Mouse (Mus musculus) neural tube, embryonic 15.5 days (tissue): ENCODE results near the gene Pdss2. TPM values are rescaled to one million over a fixed set of nuclear protein-coding genes. Genes with fewer than 3 reads are reported as not detected.
A peak's percentile ranks its signal among the peaks of the same experiment; 100 is the strongest.
"Not testable (repeated sequence)": the region's sequence is repeated elsewhere in the genome, so short reads cannot be mapped to it uniquely, and the experiment has no call there.

Experiments used
- ATAC-seq: fragments of 200-750 bp; cut with Nextera tagmentation; 2 replicates; pipeline ENCODE4 v1.8.0; 2017; ENCODE audit warnings: mild to moderate bottlenecking, moderate TSS enrichment, moderate library complexity; ENCODE audit not compliant: low FRiP score
- H3K27ac ChIP-seq: fragments of 300-500 bp; sonication (generic); replicated peaks from 2 replicates; pipeline ENCODE4 v1.5.1; 2015; ENCODE audit warnings: mild to moderate bottlenecking, inconsistent platforms
- H3K27me3 ChIP-seq: fragments of 300-500 bp; sonication (generic); replicated peaks from 2 replicates; pipeline ENCODE4 v1.6.1; 2015; ENCODE audit warnings: inconsistent platforms
- H3K36me3 ChIP-seq: fragments of 300-500 bp; sonication (generic); 2 replicates; pipeline ENCODE4 v1.6.1; 2015; ENCODE audit warnings: inconsistent platforms
- H3K4me1 ChIP-seq: fragments of 300-500 bp; sonication (generic); 2 replicates; pipeline ENCODE4 v1.6.1; 2015; ENCODE audit warnings: inconsistent platforms
- H3K4me2 ChIP-seq: fragments of 300-500 bp; sonication (generic); 2 replicates; pipeline ENCODE4 v1.6.1; 2015; ENCODE audit warnings: inconsistent platforms, mild to moderate bottlenecking, moderate library complexity
- H3K4me3 ChIP-seq: fragments of 300-500 bp; sonication (generic); replicated peaks from 2 replicates; pipeline ENCODE4 v1.5.1; 2015; ENCODE audit warnings: mild to moderate bottlenecking, inconsistent platforms
- H3K9ac ChIP-seq: fragments of 300-500 bp; sonication (generic); replicated peaks from 2 replicates; pipeline ENCODE4 v1.6.1; 2015; ENCODE audit warnings: mild to moderate bottlenecking, inconsistent platforms
- H3K9me3 ChIP-seq: fragments of 300-500 bp; sonication (generic); replicated peaks from 2 replicates; pipeline ENCODE4 v1.6.1; 2016; ENCODE audit warnings: inconsistent platforms
- WGBS: fragments of 180-500 bp; shearing (Covaris S2); methylation state at CpG from one replicate; pipeline ENCODE4 v1.1.7; 2015; ENCODE audit warnings: mixed read lengths; 5-methylcytosine and 5-hydroxymethylcytosine counted together
- polyA plus RNA-seq: library from polyadenylated mRNA; unstranded; fragments of >200 nt; fragmentation: Nextera tagmentation; extraction: Ambion mirVana; gene quantifications from 2 replicates; pipeline ENCODE4 v1.2.1, GENCODE M21; 2015

Pdss2 gene
- polyA plus RNA-seq, 1 experiment from 2014 or later = 16.8 TPM

DNA sequence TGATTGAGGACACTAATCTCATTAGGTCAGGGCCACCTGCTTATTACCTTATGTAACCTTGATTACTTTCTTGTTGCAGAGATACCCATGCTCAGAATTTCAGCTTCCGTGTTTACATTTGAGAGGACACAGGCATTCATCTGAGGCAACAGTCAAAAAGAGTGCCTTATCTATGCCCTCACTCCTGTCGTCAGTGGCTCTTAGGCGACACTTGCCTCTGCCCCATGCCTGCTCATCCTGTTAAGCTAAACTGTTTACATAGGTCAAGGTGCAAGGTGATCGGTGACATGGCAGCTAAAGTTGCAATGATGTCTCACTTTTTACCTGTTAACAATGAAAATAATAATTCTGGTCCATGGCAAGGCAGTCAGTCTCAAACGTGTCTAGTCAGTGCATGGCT is 163.3 kb downstream of the Pdss2 start:
- H3K9ac ChIP-seq = no peak overlapping the region
- no peaks in the 10 kb centered on the region for H3K4me1 ChIP-seq
- no peaks in the 10 kb centered on the region for H3K27me3 ChIP-seq
- H3K9me3 ChIP-seq = no peaks in the 10 kb centered on the region
- no peak overlapping the region for H3K4me2 ChIP-seq
- H3K27ac ChIP-seq = no peak overlapping the region
- no peak overlapping the region for H3K4me3 ChIP-seq
- no peak for ATAC-seq
- no peaks in the 10 kb centered on the region for H3K36me3 ChIP-seq
- WGBS = 92% methylated on average over 5 of the region's 5 CpGs

DNA sequence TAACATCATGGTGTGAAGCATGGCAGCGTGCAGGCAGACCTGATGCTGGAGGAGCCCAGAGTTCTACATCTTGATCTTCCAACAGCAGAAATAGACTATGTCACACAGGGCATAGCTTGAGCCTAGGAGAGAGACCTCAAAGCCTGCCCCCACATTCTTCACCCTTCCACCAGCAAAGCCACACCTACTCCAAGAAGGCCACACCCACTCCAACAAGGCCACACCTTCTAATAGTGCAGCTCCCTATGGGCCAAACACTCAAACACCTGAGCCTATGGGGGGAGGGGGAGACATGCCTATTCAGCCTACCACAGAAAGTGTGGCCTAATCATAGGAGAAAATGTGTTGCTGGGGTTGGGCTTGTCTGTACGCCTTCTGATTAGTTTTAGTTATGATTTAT is 171.6 kb downstream of the Pdss2 start:
- Histone ChIP-seq H3K36me3 (no peaks in the 10 kb centered on the region), H3K9me3 (no peaks in the 10 kb centered on the region), H3K4me2 (no peak overlapping the region), H3K27me3 (no peaks in the 10 kb centered on the region), H3K4me1 (0 out of 2 replicates have a peak, but pooled peaks cover 2% of the 10 kb centered on the region), H3K9ac (no peak overlapping the region), H3K4me3 (no peak overlapping the region), H3K27ac (no peak overlapping the region)
- WGBS = 96% methylated on average over 2 of the region's 2 CpGs
- no peak for ATAC-seq

DNA sequence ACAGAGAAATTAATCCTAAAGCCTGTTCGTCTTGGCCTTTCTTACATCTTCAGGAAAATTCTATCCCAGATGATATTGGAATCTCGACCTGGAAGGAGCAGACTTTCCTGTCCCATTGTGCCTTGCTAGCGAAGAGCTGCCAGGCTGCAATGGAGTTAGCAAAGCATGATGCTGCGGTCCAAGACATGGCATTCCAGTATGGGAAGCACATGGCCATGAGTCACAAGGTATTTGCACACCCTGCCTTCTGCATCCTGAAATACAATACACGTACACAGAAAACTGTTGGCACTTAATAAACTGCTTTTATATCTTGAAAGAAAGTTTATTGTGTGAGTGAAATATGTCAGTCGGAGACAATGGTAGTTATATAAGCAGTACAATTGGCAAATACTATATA is 172.5 kb downstream of the Pdss2 start:
- Histone ChIP-seq H3K27ac (no peak overlapping the region), H3K4me2 (no peak overlapping the region), H3K9ac (no peak overlapping the region), H3K36me3 (no peaks in the 10 kb centered on the region), H3K9me3 (no peaks in the 10 kb centered on the region), H3K27me3 (no peaks in the 10 kb centered on the region), H3K4me1 (0 out of 2 replicates have a peak, but pooled peaks cover 2% of the 10 kb centered on the region), H3K4me3 (no peak overlapping the region)
- no peak for ATAC-seq
- WGBS = 86% methylated on average over 6 of the region's 6 CpGs

DNA sequence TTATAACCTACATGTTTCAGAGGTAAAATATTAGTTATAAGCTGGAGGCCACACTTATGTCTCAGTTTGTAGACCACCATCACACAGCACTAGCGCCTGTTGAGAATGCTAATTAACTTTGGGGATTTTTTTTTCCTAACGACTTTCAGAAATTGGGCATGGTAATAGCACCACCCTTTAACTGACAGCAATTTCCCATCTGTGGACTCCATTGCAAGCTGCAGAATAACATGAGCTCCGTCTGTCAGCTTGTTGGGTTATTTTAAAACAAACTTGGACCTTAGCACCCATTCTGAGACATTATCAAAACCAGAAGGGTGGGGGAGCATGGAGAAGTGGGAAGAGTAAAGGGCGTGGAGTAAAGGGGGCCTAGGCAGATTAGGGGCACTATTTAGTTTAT is 174.5 kb downstream of the Pdss2 start:
- no peak overlapping the region for H3K27ac ChIP-seq
- no peak for ATAC-seq
- no peaks in the 10 kb centered on the region for H3K27me3 ChIP-seq
- H3K4me3 ChIP-seq = no peak overlapping the region
- H3K4me2 ChIP-seq = no peak overlapping the region
- H3K9ac ChIP-seq = no peak overlapping the region
- H3K9me3 ChIP-seq = no peaks in the 10 kb centered on the region
- WGBS = 79% methylated on average over 4 of the region's 4 CpGs
- H3K36me3 ChIP-seq = no peaks in the 10 kb centered on the region
- H3K4me1 ChIP-seq = 0 out of 2 replicates have a peak, but pooled peaks cover 2% of the 10 kb centered on the region

DNA sequence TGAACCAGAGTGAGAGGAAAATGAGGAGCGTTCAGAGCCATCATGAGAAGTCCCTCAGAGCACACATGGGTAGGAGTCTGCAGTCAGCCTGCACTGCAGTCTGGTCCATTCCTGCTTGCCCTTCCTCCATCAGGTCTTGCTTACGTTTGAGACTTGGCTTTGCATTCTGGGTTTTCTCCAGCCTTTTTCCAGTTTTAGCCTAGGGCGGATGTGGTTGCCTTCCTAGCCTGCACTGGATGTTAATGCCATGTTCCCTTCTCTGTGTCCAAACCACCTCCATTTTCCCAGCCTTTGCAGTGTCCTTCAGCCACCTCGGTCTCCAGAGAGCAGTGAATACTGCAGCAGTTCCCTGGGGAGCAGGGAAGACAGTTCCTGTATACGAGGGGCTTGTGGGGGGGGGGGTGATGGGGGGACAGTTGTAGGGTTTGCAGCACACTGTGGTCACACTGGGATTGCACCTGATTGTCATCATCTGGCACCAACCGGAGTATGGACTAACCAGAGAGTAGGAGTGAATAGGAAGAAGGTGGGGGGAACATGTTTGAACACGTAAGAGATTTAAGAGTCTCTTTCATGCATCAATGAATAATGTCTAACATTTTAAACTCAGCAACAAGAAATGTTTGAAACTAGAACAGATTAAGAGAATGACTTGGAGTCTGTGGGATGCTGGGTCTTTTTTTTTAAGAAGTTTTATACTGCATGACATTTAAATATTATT is 178.5 kb downstream of the Pdss2 start:
- Histone ChIP-seq H3K9me3 (no peaks in the 10 kb centered on the region), H3K27me3 (no peaks in the 10 kb centered on the region), H3K36me3 (no peaks in the 10 kb centered on the region), H3K4me1 (0 out of 2 replicates have a peak, but pooled peaks cover 2% of the 10 kb centered on the region), H3K9ac (no peak overlapping the region), H3K4me3 (no peak overlapping the region), H3K4me2 (no peak overlapping the region), H3K27ac (no peak overlapping the region)
- WGBS = 76% methylated on average over 7 of the region's 7 CpGs
- ATAC-seq = no peak

DNA sequence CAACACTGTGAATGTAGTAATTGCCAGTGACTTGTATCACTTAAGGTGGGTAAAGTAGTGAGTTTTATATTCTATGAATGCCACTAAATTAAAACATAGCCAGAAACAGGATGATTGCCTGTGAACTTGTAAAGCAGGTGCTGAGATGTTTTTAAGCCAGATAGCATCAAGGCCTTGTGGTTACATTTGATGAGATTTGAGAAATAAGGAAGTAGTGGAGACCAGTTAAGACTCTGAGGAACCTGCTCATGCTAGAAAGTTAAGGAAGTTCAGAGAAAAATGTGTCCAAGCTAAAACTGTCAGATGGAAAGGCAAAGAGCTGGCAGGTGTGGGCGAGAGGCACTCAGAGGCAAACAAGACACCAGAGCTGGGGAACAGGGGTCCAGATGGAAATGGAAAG is 184.8 kb downstream of the Pdss2 start:
- Histone ChIP-seq H3K27me3 (no peaks in the 10 kb centered on the region), H3K36me3 (no peaks in the 10 kb centered on the region), H3K9ac (no peak overlapping the region), H3K27ac (no peak overlapping the region), H3K4me2 (no peak overlapping the region), H3K4me3 (no peak overlapping the region), H3K4me1 (no peaks in the 10 kb centered on the region), H3K9me3 (no peaks in the 10 kb centered on the region)
- 93% methylated on average over 1 of the region's 1 CpGs for WGBS
- no peak for ATAC-seq

DNA sequence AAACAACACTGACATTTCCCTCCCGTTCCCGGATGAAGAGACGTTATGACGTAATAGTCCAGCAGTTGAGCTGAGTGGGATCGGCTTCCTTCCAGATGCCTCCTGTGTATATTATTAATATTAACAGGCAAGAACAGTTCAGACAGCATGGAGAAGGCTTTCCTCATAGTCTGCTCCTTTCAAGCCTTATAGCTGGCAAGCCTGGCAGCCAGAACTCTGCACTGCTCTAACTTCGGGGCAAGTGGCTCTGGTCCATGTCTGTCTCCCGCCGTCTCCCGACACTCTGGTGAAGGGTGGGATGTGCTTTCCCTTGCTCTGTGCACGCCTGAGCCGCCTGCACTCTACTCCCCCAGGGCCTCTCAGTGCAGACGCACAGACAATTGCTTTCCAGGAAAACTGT is 185.6 kb downstream of the Pdss2 start:
- 77% methylated on average over 12 of the region's 12 CpGs for WGBS
- no peaks in the 10 kb centered on the region for H3K4me1 ChIP-seq
- no peak overlapping the region for H3K9ac ChIP-seq
- H3K27ac ChIP-seq = no peak overlapping the region
- H3K4me2 ChIP-seq = no peak overlapping the region
- H3K36me3 ChIP-seq = no peaks in the 10 kb centered on the region
- no peaks in the 10 kb centered on the region for H3K27me3 ChIP-seq
- ATAC-seq = no peak
- H3K9me3 ChIP-seq = no peaks in the 10 kb centered on the region
- H3K4me3 ChIP-seq = no peak overlapping the region

DNA sequence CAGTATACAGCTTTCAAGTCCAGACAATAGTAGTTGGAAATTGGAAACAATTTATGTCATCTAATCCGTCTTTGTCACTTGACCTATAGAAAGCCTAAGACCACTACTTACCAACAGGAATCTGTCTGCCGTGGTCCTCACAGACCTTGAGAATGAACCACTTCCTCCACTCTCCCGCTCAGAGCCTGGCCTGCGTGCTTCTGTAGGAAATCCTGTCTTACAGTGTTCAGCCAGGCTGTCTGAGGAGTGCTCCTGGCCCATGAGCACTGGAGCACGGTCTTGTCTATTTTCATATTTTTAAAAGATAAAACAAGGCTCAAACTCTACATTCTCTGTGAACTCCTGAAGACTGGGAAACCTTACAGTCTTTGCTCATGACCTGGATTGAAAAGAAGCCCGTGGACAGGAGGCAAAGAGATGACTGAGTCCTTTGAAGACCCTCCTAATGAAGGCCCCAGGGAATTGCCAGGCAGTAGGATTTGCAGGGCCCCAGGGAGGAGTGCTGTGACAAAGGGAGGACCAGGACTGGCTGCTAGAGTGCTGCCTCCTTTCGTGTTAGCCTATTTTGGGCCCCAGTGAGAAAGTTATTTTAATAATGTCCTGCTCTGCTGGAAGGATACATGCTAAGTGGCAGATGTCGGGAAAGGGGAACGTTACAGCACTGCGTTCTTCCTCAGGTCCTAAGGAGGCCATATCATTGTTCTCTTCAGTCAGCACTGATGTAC is 188.4 kb downstream of the Pdss2 start:
- WGBS = 75% methylated on average over 10 of the region's 10 CpGs
- Histone ChIP-seq H3K36me3 (no peaks in the 10 kb centered on the region), H3K4me1 (no peaks in the 10 kb centered on the region), H3K9ac (no peak overlapping the region), H3K4me2 (no peak overlapping the region), H3K27me3 (no peaks in the 10 kb centered on the region), H3K27ac (no peak overlapping the region), H3K4me3 (no peak overlapping the region), H3K9me3 (no peaks in the 10 kb centered on the region)
- ATAC-seq = no peak

DNA sequence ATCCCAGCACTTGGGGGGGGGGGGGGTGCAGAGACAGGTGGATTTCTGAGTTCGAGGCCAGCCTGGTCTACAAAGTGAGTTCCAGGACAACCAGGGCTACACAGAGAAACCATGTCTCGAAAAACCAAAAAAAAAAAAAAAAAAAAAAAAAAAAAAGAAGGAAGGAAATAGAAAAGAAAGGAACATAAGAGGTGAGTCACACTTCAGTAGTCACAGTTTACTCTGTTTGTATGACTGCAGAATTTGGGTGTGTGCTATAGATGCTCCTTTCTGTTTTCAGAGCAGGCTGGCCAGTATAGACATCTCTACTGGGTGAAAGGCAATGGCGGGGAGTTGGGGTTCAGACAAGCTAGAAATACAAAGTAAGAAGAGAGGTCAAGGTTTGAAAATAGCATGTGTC is 189.9 kb downstream of the Pdss2 start:
- H3K4me1 ChIP-seq, H3K27ac ChIP-seq, H3K9ac ChIP-seq, ATAC-seq, H3K4me3 ChIP-seq, H3K27me3 ChIP-seq, H3K9me3 ChIP-seq, H3K4me2 ChIP-seq, H3K36me3 ChIP-seq: not testable (repeated sequence)
- 100% methylated on average over 3 of the region's 3 CpGs for WGBS

DNA sequence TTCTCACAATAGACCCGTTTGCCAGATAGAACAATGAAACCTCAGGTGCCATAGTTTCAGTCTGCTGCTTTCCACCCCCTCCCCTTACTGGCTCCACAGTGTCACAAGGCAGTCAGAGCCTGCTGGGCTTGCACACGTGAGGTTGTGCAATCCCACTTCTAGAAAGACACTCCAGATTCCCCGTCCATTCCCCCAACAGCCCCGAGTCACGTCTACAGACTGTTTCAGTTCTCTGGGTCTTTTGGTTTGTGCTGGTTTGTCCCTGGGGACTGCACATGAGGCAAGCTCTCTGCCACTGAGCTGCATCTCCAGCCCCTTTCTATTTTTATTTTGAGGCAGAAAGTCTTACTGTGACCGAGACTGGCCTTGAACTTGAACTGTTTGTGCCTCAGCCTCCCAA is 196.1 kb downstream of the Pdss2 start:
- no peak for ATAC-seq
- 83% methylated on average over 6 of the region's 6 CpGs for WGBS
- no peaks in the 10 kb centered on the region for H3K27me3 ChIP-seq
- H3K4me1 ChIP-seq = peaks cover 13% of the 10 kb centered on the region
- no peak overlapping the region for H3K27ac ChIP-seq
- no peaks in the 10 kb centered on the region; the same call in 1 of the 2 replicates for H3K36me3 ChIP-seq
- no peak overlapping the region for H3K9ac ChIP-seq
- H3K4me3 ChIP-seq = no peak overlapping the region
- H3K9me3 ChIP-seq = no peaks in the 10 kb centered on the region
- H3K4me2 ChIP-seq = no peak overlapping the region

DNA sequence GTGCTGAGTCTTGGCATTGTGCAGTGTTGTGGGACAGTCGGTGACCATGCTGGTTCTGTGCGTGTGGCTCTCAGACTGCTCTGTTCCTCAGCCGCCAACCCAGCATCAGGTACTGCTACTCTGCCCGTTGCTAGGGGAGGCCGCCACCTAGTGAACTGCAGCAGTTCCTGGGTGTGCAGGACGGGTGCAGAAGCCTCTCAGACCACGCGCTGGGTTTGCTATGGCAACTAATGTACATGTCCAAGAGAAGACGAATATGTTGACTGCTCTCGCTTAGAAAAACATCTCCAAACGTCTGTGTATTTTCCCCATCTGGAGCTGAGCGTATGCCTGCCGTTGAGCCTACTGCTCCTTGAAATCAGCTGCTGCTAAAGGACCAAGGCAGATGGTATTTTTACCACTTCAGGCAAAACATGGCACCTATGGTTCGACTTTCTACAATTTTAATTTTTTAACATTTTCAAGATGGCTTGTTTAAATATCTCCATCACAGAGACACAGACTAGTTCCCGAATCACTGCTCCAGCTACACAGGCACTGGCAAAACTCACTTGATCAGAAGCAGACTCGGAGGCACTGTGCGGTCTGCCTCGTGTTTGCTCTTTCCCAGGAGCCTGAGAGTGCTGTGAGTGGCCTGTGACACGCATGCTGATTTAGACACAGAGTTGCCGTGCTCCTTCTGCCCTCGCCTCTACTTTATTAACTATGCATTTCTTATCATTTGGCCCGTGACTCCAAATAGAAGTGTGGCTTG is 199.6 kb downstream of the Pdss2 start:
- H3K4me2 ChIP-seq = 0 out of 2 replicates have a peak overlapping the region, but pooled peaks have one; percentile 1
- 0 out of 2 replicates have a peak overlapping the region, but pooled peaks have one; percentile 2 for H3K27ac ChIP-seq
- H3K4me3 ChIP-seq = no peak overlapping the region
- H3K9me3 ChIP-seq = no peaks in the 10 kb centered on the region
- peaks cover 14% of the 10 kb centered on the region for H3K4me1 ChIP-seq
- 57% methylated on average over 22 of the region's 22 CpGs for WGBS
- H3K9ac ChIP-seq = no peak overlapping the region
- ATAC-seq = peak; percentile 61
- H3K36me3 ChIP-seq = no peaks in the 10 kb centered on the region
- no peaks in the 10 kb centered on the region for H3K27me3 ChIP-seq
